Mouse (Mus musculus) lung, postnatal 0 days (tissue): ENCODE measurements at regions not wholly inside any gene's neighbourhood (a gene's known extent, or its start where the extent isn't known, plus 50 kb on each side); places are given as distances from the start of the nearest gene placed in this dataset.
"Not testable (repeated sequence)": the region's sequence is repeated elsewhere in the genome, so short reads cannot be mapped to it uniquely, and the experiment has no call there.

Experiments
- ATAC-seq: fragments of 200-750 bp; cut with Nextera tagmentation; 2 replicates; pipeline ENCODE4 v1.8.0; 2017; ENCODE audit warnings: moderate library complexity
- DNase-seq: peaks from one replicate; pipeline ENCODE4 v3.0.0-alpha.2; 2016; ENCODE audit warnings: low spot score
- H3K27ac ChIP-seq: fragments of 300-500 bp; sonication (generic); 2 replicates; pipeline ENCODE4 v1.5.1; 2014; ENCODE audit warnings: antibody characterized with exemption, mild to moderate bottlenecking, low read length, mixed read lengths
- H3K27me3 ChIP-seq: fragments of 300-500 bp; sonication (generic); replicated peaks from 2 replicates; pipeline ENCODE4 v1.6.1; 2014; ENCODE audit warnings: low read length, mixed read lengths; ENCODE audit not compliant: insufficient read depth
- H3K36me3 ChIP-seq: fragments of 300-500 bp; sonication (generic); 2 replicates; pipeline ENCODE4 v1.6.1; 2014; ENCODE audit warnings: low read length, mixed read lengths; ENCODE audit not compliant: insufficient read depth
- H3K4me1 ChIP-seq: fragments of 300-500 bp; sonication (generic); 2 replicates; pipeline ENCODE4 v1.6.1; 2014; ENCODE audit warnings: antibody characterized with exemption, low read depth, low read length, mixed read lengths; ENCODE audit not compliant: insufficient read depth
- H3K4me2 ChIP-seq: fragments of 300-500 bp; sonication (generic); replicated peaks from 2 replicates; pipeline ENCODE4 v1.6.1; 2014; ENCODE audit warnings: low read depth, mild to moderate bottlenecking, low read length, moderate library complexity, mixed read lengths
- H3K4me3 ChIP-seq: fragments of 300-500 bp; sonication (generic); 2 replicates; pipeline ENCODE4 v1.5.1; 2014; ENCODE audit warnings: low read depth, low read length
- H3K9ac ChIP-seq: fragments of 300-500 bp; sonication (generic); replicated peaks from 2 replicates; pipeline ENCODE4 v1.6.1; 2014; ENCODE audit warnings: low read depth, mild to moderate bottlenecking
- H3K9me3 ChIP-seq: fragments of 300-500 bp; sonication (generic); 2 replicates; pipeline ENCODE4 v1.6.1; 2016; ENCODE audit warnings: low read length, mixed read lengths
- CTCF ChIP-seq: IDR thresholded peaks from 2 replicates; pipeline ENCODE4 v1.5.1; 2016; ENCODE audit warnings: antibody characterized with exemption, mild to moderate bottlenecking
- EP300 ChIP-seq: IDR thresholded peaks from 2 replicates; pipeline ENCODE4 v1.6.1; 2016; ENCODE audit warnings: antibody characterized with exemption, mild to moderate bottlenecking, control low read depth
- WGBS: fragments of 180-500 bp; shearing (Covaris S2); extraction: QIAGEN DNeasy Blood & Tissue Kit; methylation state at CpG from one replicate; pipeline ENCODE4 v1.1.7; 2014; 5-methylcytosine and 5-hydroxymethylcytosine counted together

- no peak overlapping the region for H3K27ac ChIP-seq
Measured at GRCm38 (mm10) chr13:5412052-5412451, 449.2 kb upstream of the Klf6 start.

GRCm38 (mm10) chr13:5413009-5413408 is 448.3 kb upstream of the Klf6 start:
- not testable (repeated sequence) for H3K27ac ChIP-seq, H3K4me2 ChIP-seq, H3K9me3 ChIP-seq, ATAC-seq, DNase-seq, H3K4me1 ChIP-seq, H3K36me3 ChIP-seq, H3K9ac ChIP-seq, H3K27me3 ChIP-seq, H3K4me3 ChIP-seq

More at GRCm38 (mm10) chr13:5412052-5412451, 449.2 kb upstream of the Klf6 start:
- Histone ChIP-seq H3K4me1 (no peaks in the 10 kb centered on the region; the same call in 1 of the 2 replicates), H3K36me3 (no peaks in the 10 kb centered on the region), H3K4me3 (no peak overlapping the region), H3K9ac (no peak overlapping the region), H3K27me3 (no peaks in the 10 kb centered on the region), H3K9me3 (no peaks in the 10 kb centered on the region), H3K4me2 (no peak overlapping the region)
- ATAC-seq = peak; percentile 57
- TF ChIP-seq EP300 = peak; percentile 39
- no peak for TF ChIP-seq CTCF
- peak; percentile 47 for DNase-seq

GRCm38 (mm10) chr13:5424110-5424509 is 437.2 kb upstream of the Klf6 start:
- TF ChIP-seq CTCF = no peak
- peak; percentile 74; the same call in 1 of the 2 replicates for TF ChIP-seq EP300
- Histone ChIP-seq H3K36me3 (no peaks in the 10 kb centered on the region), H3K27ac (no peak overlapping the region), H3K9me3 (no peaks in the 10 kb centered on the region), H3K4me3 (no peak overlapping the region), H3K9ac (no peak overlapping the region), H3K27me3 (no peaks in the 10 kb centered on the region), H3K4me2 (no peak overlapping the region), H3K4me1 (no peaks in the 10 kb centered on the region; the same call in 1 of the 2 replicates)
- ATAC-seq (peak; percentile 68), DNase-seq (peak; percentile 86)
- WGBS = 37% methylated on average over 1 of the region's 1 CpGs

GRCm38 (mm10) chr13:5425491-5426232 is 435.6 kb upstream of the Klf6 start:
- no peak overlapping the region for H3K27ac ChIP-seq
- no peaks in the 10 kb centered on the region; the same call in 1 of the 2 replicates for H3K4me1 ChIP-seq
- no peak overlapping the region for H3K9ac ChIP-seq
- H3K36me3 ChIP-seq = no peaks in the 10 kb centered on the region
- no peaks in the 10 kb centered on the region for H3K9me3 ChIP-seq
- no peak overlapping the region for H3K4me3 ChIP-seq
- ATAC-seq = no peak
- TF ChIP-seq EP300 = no peak
- TF ChIP-seq CTCF = no peak
- DNase-seq = peak; percentile 33
- 63% methylated on average over 9 of the region's 9 CpGs for WGBS
- no peaks in the 10 kb centered on the region for H3K27me3 ChIP-seq
- no peak overlapping the region for H3K4me2 ChIP-seq

GRCm38 (mm10) chr13:5433652-5434051 is 427.6 kb upstream of the Klf6 start:
- Histone ChIP-seq H3K4me1 (no peaks in the 10 kb centered on the region), H3K27me3 (no peaks in the 10 kb centered on the region), H3K9ac (no peak overlapping the region), H3K27ac (no peak overlapping the region), H3K9me3 (no peaks in the 10 kb centered on the region), H3K4me2 (no peak overlapping the region), H3K36me3 (no peaks in the 10 kb centered on the region), H3K4me3 (no peak overlapping the region)
- ATAC-seq (no peak), DNase-seq (no peak)
- TF ChIP-seq EP300 (no peak), CTCF (no peak)
- 43% methylated on average over 1 of the region's 1 CpGs for WGBS

- TF ChIP-seq CTCF (no peak), EP300 (no peak)
- H3K27ac ChIP-seq = no peak overlapping the region
Measured at GRCm38 (mm10) chr13:5435131-5435530, 426.2 kb upstream of the Klf6 start.

GRCm38 (mm10) chr13:5436191-5436590 is 425.1 kb upstream of the Klf6 start:
- Histone ChIP-seq H3K27ac (no peak overlapping the region), H3K4me1 (no peaks in the 10 kb centered on the region)

More at GRCm38 (mm10) chr13:5435131-5435530, 426.2 kb upstream of the Klf6 start:
- DNase-seq (no peak), ATAC-seq (no peak)
- Histone ChIP-seq H3K36me3 (no peaks in the 10 kb centered on the region), H3K27me3 (no peaks in the 10 kb centered on the region), H3K9me3 (no peaks in the 10 kb centered on the region), H3K4me2 (no peak overlapping the region), H3K4me1 (no peaks in the 10 kb centered on the region), H3K9ac (no peak overlapping the region), H3K4me3 (no peak overlapping the region)

More at GRCm38 (mm10) chr13:5436191-5436590, 425.1 kb upstream of the Klf6 start:
- H3K4me2 ChIP-seq = no peak overlapping the region
- no peaks in the 10 kb centered on the region for H3K27me3 ChIP-seq
- no peaks in the 10 kb centered on the region for H3K36me3 ChIP-seq
- no peaks in the 10 kb centered on the region for H3K9me3 ChIP-seq
- no peak for ATAC-seq
- no peak overlapping the region for H3K4me3 ChIP-seq
- TF ChIP-seq EP300 (no peak), CTCF (no peak)
- WGBS = 70% methylated on average over 2 of the region's 2 CpGs
- H3K9ac ChIP-seq = no peak overlapping the region
- no peak for DNase-seq
